Mouse (Mus musculus) spleen, postnatal 36 days (tissue): ENCODE measurements at regions not wholly inside any gene's neighbourhood (a gene's known extent, or its start where the extent isn't known, plus 50 kb on each side); places are given as distances from the start of the nearest gene placed in this dataset.

ENCODE experiments used
- DNase-seq, 2 experiments: peaks; one replicate each; pipeline ENCODE4 v3.0.0; 2022; ENCODE audit warnings: low spot score in 2 of 2, mixed read lengths in 1 of 2

- no peak for DNase-seq
Observed at GRCm38 (mm10) chr12:118659240-118660120, 186.6 kb upstream of the Sp8 start.

- DNase-seq = no peak
Observed at GRCm38 (mm10) chr12:118650483-118651160, 195.5 kb upstream of the Sp8 start.

GRCm38 (mm10) chr12:118649323-118649973 is 196.7 kb upstream of the Sp8 start:
- DNase-seq = peak in 1 of 2 experiments; percentile 11

- peak in 1 of 2 experiments; percentile 2 for DNase-seq
Observed at GRCm38 (mm10) chr12:118648673-118649072, 197.5 kb upstream of the Sp8 start.

GRCm38 (mm10) chr12:118647270-118648042 is 198.7 kb upstream of the Sp8 start:
- DNase-seq = no peak

- DNase-seq = peak in 1 of 2 experiments; percentile 2
Observed at GRCm38 (mm10) chr12:118640925-118641324, 205.2 kb upstream of the Sp8 start.

- no peak for DNase-seq
Observed at GRCm38 (mm10) chr12:118637214-118637613, 208.9 kb upstream of the Sp8 start.

GRCm38 (mm10) chr12:118635456-118635855 is 210.7 kb upstream of the Sp8 start:
- DNase-seq = no peak

- no peak for DNase-seq
Observed at GRCm38 (mm10) chr12:118630373-118630772, 215.8 kb upstream of the Sp8 start.

- DNase-seq = no peak
Observed at GRCm38 (mm10) chr12:118621697-118622485, 224.2 kb upstream of the Sp8 start.

- no peak for DNase-seq
Observed at GRCm38 (mm10) chr12:118620847-118621636, 225.1 kb upstream of the Sp8 start.

GRCm38 (mm10) chr12:118597015-118597414 is 249.1 kb upstream of the Sp8 start:
- no peak for DNase-seq

- DNase-seq = no peak
Observed at GRCm38 (mm10) chr12:118594781-118595574, 251.2 kb upstream of the Sp8 start.

GRCm38 (mm10) chr12:118583829-118584628 is 262.1 kb upstream of the Sp8 start:
- no peak for DNase-seq

GRCm38 (mm10) chr12:118569811-118570210 is 268.6 kb upstream of the Sp4 start:
- DNase-seq = no peak

GRCm38 (mm10) chr12:118566681-118567080 is 265.4 kb upstream of the Sp4 start:
- no peak for DNase-seq

GRCm38 (mm10) chr12:118564394-118565112 is 263.3 kb upstream of the Sp4 start:
- no peak for DNase-seq

GRCm38 (mm10) chr12:118562226-118562625 is 261.0 kb upstream of the Sp4 start:
- no peak for DNase-seq
